ENCODE assay signal across 8 mouse cellular contexts in genomic region chr12:110499225-110499992, GRCm38 (mm10). TPM values are rescaled to one million over a fixed set of nuclear protein-coding genes. Genes with fewer than 3 reads are reported as not detected.
DNase-seq lines count a peak whose midpoint lies in the region; ATAC-seq and TF ChIP-seq lines count a peak whose summit lies in the region.

No protein-coding gene starts in this region.

- H3K4me3 ChIP-seq in gastrocnemius, adult 2 months = peak overlapping the region; percentile 62
- H3K4me3 ChIP-seq in embryonic facial prominence, embryonic 13.5 days = no peak overlapping the region
- H3K4me3 ChIP-seq in intestine, postnatal 0 days (ENCODE audit: low read depth, low read length) = no peak overlapping the region
- no peak overlapping the region for H3K4me3 ChIP-seq in lung, embryonic 14.5 days (ENCODE audit: low read depth, low read length)

- peak; percentile 49 for DNase-seq in gastrocnemius, adult 2 months
- DNase-seq in gastrocnemius, postnatal 4 days (ENCODE audit: low spot score in 2 of 2) = no peak
- peak; percentile 50 for DNase-seq in lung, embryonic 14.5 days
- DNase-seq in retina, embryonic 14.5 days (ENCODE audit: low spot score) = no peak
- no peak for DNase-seq in thymus, postnatal 0 days (ENCODE audit: low spot score)

- peak overlapping the region; percentile 82 for H3K27ac ChIP-seq in gastrocnemius, adult 2 months
- H3K27ac ChIP-seq in embryonic facial prominence, embryonic 13.5 days = peak overlapping the region; percentile 28; the same call in 1 of the 2 replicates
- H3K27ac ChIP-seq in intestine, postnatal 0 days (ENCODE audit: low read depth, low read length) = peak overlapping the region; percentile 86
- H3K27ac ChIP-seq in lung, embryonic 14.5 days (ENCODE audit: low read depth) = peak overlapping the region; percentile 63; the same call in 1 of the 2 replicates

- no peak overlapping the region for H3K4me2 ChIP-seq in embryonic facial prominence, embryonic 13.5 days
- H3K4me2 ChIP-seq in intestine, postnatal 0 days (replicated peaks; ENCODE audit: low read depth) = peak overlapping the region; percentile 58
- peak overlapping the region; percentile 12; the same call in 1 of the 2 replicates for H3K4me2 ChIP-seq in lung, embryonic 14.5 days

- H3K27me3 ChIP-seq in embryonic facial prominence, embryonic 13.5 days = no peaks in the 10 kb centered on the region
- H3K27me3 ChIP-seq in intestine, postnatal 0 days (replicated peaks; ENCODE audit: control insufficient read depth, insufficient read depth, low read length) = no peaks in the 10 kb centered on the region
- H3K27me3 ChIP-seq in lung, embryonic 14.5 days (ENCODE audit: insufficient read depth, low read length) = no peaks in the 10 kb centered on the region

- no peaks in the 10 kb centered on the region for H3K9me3 ChIP-seq in embryonic facial prominence, embryonic 13.5 days
- no peaks in the 10 kb centered on the region for H3K9me3 ChIP-seq in intestine, postnatal 0 days (ENCODE audit: control insufficient read depth)
- no peaks in the 10 kb centered on the region for H3K9me3 ChIP-seq in lung, embryonic 14.5 days (ENCODE audit: low read depth, low read length)

- no peak for ATAC-seq in embryonic facial prominence, embryonic 13.5 days (ENCODE audit: insufficient number of reproducible peaks, insufficient read depth, low FRiP score, low TSS enrichment, low read depth)
- peak; percentile 81 for ATAC-seq in intestine, postnatal 0 days
- ATAC-seq in lung, embryonic 14.5 days (ENCODE audit: insufficient read depth) = peak; percentile 64; the same call in 1 of the 2 replicates
- ATAC-seq in frontal cortex, adult (ENCODE audit: low TSS enrichment) = no peak

- H3K4me1 ChIP-seq in embryonic facial prominence, embryonic 13.5 days = peaks cover 15% of the 10 kb centered on the region
- peaks cover 34% of the 10 kb centered on the region for H3K4me1 ChIP-seq in intestine, postnatal 0 days (replicated peaks; ENCODE audit: control insufficient read depth, insufficient read depth, low read length)
- no peaks in the 10 kb centered on the region for H3K4me1 ChIP-seq in lung, embryonic 14.5 days (ENCODE audit: insufficient read depth)

- 81% methylated on average over 14 of the region's 14 CpGs for WGBS in embryonic facial prominence, embryonic 13.5 days
- WGBS in intestine, postnatal 0 days = 25% methylated on average over 14 of the region's 14 CpGs
- WGBS in lung, embryonic 14.5 days = 69% methylated on average over 14 of the region's 14 CpGs

- H3K9ac ChIP-seq in embryonic facial prominence, embryonic 13.5 days = 0 out of 2 replicates have a peak overlapping the region, but pooled peaks have one; percentile 3
- H3K9ac ChIP-seq in intestine, postnatal 0 days (ENCODE audit: low read depth, low read length) = peak overlapping the region; percentile 5
- no peak overlapping the region; the same call in 1 of the 2 replicates for H3K9ac ChIP-seq in lung, embryonic 14.5 days

- intact Hi-C loops in gastrocnemius, adult 2 months (cut with DNase I) = no loop called here

- TF ChIP-seq CTCF in gastrocnemius, adult 2 months (IDR thresholded peaks at IDR 0.05) = no peak
- no peak for TF ChIP-seq CTCF in intestine, postnatal 0 days (IDR thresholded peaks at IDR 0.05; ENCODE audit: low read depth)
- no peak for TF ChIP-seq CTCF in lung, embryonic 14.5 days (IDR thresholded peaks at IDR 0.05; ENCODE audit: low read depth)

- H3K36me3 ChIP-seq in embryonic facial prominence, embryonic 13.5 days = 0 out of 2 replicates have a peak, but pooled peaks cover 8% of the 10 kb centered on the region
- H3K36me3 ChIP-seq in intestine, postnatal 0 days (ENCODE audit: control insufficient read depth, insufficient read depth) = peaks cover under 1% of the 10 kb centered on the region; the same call in 1 of the 2 replicates
- no peaks in the 10 kb centered on the region for H3K36me3 ChIP-seq in lung, embryonic 14.5 days (ENCODE audit: insufficient read depth)

RNA-seq across cellular contexts. Expression of gene Ppp2r5c, which starts 52.5 kb away (rescaled TPM):
- 10 to 100 TPM; 57.9 to 80.9 TPM for total RNA-seq in gastrocnemius, adult 2 months (2021)
- total RNA-seq in gastrocnemius, postnatal 4 days (2021) = 10 to 100 TPM; 87.5 to 88.8 TPM
- polyA plus RNA-seq in embryonic facial prominence, embryonic 13.5 days (2015; fragmentation: Nextera tagmentation; extraction: Ambion mirVana) = 151 TPM in 2 replicates
- 138 and 143 TPM in 2 replicates for polyA plus RNA-seq in intestine, postnatal 0 days (2015; fragmentation: Nextera tagmentation; extraction: Ambion mirVana)
- 180 and 188 TPM in 2 replicates for polyA plus RNA-seq in lung, embryonic 14.5 days (2014; fragmentation: Nextera tagmentation; extraction: Ambion mirVana)
- polyA plus RNA-seq in thymus, postnatal 0 days (2015; fragmentation: Nextera tagmentation; extraction: Ambion mirVana) = 309 and 319 TPM in 2 replicates

Comparison
In these comparisons a context has a peak if more than half of its experiments do, and no peak if none do; other contexts are left out.
1. DNase-seq: peak in gastrocnemius, adult 2 months (single experiment) and lung, embryonic 14.5 days (single experiment); none in gastrocnemius, postnatal 4 days (0 of 2), retina, embryonic 14.5 days (single experiment) and thymus, postnatal 0 days (single experiment).
2. H3K27ac ChIP-seq: peak in every context shown above with its lines; median percentile 86 in intestine, postnatal 0 days; 82 in gastrocnemius, adult 2 months; 63 in lung, embryonic 14.5 days; 28 in embryonic facial prominence, embryonic 13.5 days.
3. ATAC-seq: peak in intestine, postnatal 0 days (single experiment) and lung, embryonic 14.5 days (single experiment); none in embryonic facial prominence, embryonic 13.5 days (single experiment) and frontal cortex, adult (single experiment).